Mouse (Mus musculus) intestine, embryonic 15.5 days (tissue): Measurements from ENCODE around the gene Ptprj. TPM values are rescaled to one million over a fixed set of nuclear protein-coding genes. Genes with fewer than 3 reads are reported as not detected.

Experiments used
- ATAC-seq: fragments of 200-750 bp; cut with Nextera tagmentation; 2 replicates; pipeline ENCODE4 v1.8.0; 2017; ENCODE audit warnings: moderate TSS enrichment, moderate library complexity
- H3K27ac ChIP-seq: fragments of 300-500 bp; sonication (generic); 2 replicates; pipeline ENCODE4 v1.5.1; 2015; ENCODE audit warnings: mild to moderate bottlenecking, inconsistent platforms
- H3K27me3 ChIP-seq: fragments of 300-500 bp; sonication (generic); replicated peaks from 2 replicates; pipeline ENCODE4 v1.6.1; 2015; ENCODE audit warnings: inconsistent platforms
- H3K36me3 ChIP-seq: fragments of 300-500 bp; sonication (generic); 2 replicates; pipeline ENCODE4 v1.6.1; 2015; ENCODE audit warnings: inconsistent platforms
- H3K4me1 ChIP-seq: fragments of 300-500 bp; sonication (generic); replicated peaks from 2 replicates; pipeline ENCODE4 v1.6.1; 2015; ENCODE audit warnings: inconsistent platforms
- H3K4me2 ChIP-seq: fragments of 300-500 bp; sonication (generic); replicated peaks from 2 replicates; pipeline ENCODE4 v1.6.1; 2015; ENCODE audit warnings: mild to moderate bottlenecking, inconsistent platforms
- H3K4me3 ChIP-seq: fragments of 300-500 bp; sonication (generic); replicated peaks from 2 replicates; pipeline ENCODE4 v1.5.1; 2015; ENCODE audit warnings: inconsistent platforms
- H3K9ac ChIP-seq: fragments of 300-500 bp; sonication (generic); 2 replicates; pipeline ENCODE4 v1.6.1; 2015; ENCODE audit warnings: inconsistent platforms
- H3K9me3 ChIP-seq: fragments of 300-500 bp; sonication (generic); 2 replicates; pipeline ENCODE4 v1.6.1; 2016; ENCODE audit warnings: inconsistent platforms
- WGBS: fragments of 180-500 bp; shearing (Covaris S2); methylation state at CpG from one replicate; pipeline ENCODE4 v1.1.7; 2015; 5-methylcytosine and 5-hydroxymethylcytosine counted together
- polyA plus RNA-seq: library from polyadenylated mRNA; unstranded; fragments of >200 nt; fragmentation: Nextera tagmentation; extraction: Ambion mirVana; gene quantifications from 2 replicates; pipeline ENCODE4 v1.2.1, GENCODE M21; 2015

Ptprj gene
- polyA plus RNA-seq, 1 experiment from 2014 or later, result 4.4 TPM

DNA sequence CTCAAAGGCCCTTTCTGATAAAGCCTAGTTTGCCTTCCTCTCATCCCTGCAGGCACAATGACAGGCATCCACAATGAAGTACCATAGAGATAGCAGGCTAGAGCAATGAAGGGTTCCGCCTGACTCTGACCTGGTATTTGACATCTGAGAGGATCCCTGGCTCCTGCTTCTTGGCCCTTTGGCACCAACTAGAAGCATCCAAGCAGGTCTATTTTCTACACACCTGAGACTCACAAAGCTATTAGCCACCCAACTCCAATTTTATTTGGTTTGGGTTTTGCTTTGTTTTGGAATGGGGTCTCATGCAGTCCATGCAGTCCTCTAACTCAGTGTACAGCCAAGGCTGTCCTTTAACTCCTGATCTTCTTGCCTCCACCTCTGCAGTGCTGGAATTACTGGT lies 7.7 kb upstream of the Ptprj start:
- ATAC-seq, result no peak
- H3K4me2 ChIP-seq, result no peak overlapping the region
- no peak overlapping the region for H3K27ac ChIP-seq
- no peaks in the 10 kb centered on the region for H3K4me1 ChIP-seq
- 89% methylated on average over 1 of the region's 1 CpGs for WGBS
- no peak overlapping the region for H3K9ac ChIP-seq
- no peaks in the 10 kb centered on the region for H3K36me3 ChIP-seq
- H3K9me3 ChIP-seq, result no peaks in the 10 kb centered on the region
- H3K4me3 ChIP-seq, result no peak overlapping the region
- no peaks in the 10 kb centered on the region for H3K27me3 ChIP-seq

DNA sequence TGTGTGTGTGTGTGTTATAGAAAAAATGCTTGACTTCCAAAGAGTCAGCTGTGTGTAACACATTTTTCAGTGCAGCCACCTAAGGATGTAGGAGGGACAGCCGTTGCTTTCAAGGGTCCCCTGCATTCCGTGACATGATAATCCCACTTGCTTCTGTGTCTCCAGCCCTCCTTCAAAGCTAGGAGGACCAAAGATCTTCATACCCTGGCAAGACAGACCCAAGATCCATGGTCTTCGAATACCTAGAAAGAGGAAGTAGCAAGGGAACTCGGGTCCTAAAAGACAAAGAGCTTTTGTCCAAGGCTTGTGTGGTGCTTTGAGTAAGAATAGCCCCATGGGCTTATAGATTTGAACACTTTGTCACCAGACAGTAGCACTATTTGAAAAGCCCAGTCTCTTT lies 4.1 kb upstream of the Ptprj start:
- no peak for ATAC-seq
- H3K4me3 ChIP-seq, result no peak overlapping the region

DNA sequence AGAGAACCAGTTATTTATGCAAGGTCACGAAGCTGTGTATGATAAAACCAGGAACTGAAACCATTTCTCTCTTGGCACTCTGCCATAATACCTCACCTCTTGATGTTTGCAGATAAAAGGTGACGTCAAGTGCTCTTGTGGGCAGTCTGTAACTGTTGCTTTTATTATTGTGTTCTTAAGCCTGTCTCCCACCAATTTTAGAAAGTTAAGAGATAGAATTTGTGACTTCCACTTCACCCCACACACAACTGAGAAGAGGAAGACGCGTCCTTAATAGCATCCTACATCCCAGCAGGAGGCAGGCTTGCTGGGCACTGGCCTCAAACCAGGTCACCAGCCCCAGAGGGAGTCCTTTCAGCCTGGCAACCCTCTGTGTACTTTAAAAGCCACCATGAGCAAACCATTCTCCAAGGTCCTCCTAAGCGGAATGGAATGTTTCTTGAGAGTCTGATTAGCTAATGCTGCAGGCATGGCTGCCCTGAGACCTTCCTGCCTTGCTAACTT lies 3.2 kb upstream of the Ptprj start:
- H3K27me3 ChIP-seq, result no peaks in the 10 kb centered on the region
- H3K27ac ChIP-seq, result no peak overlapping the region; the same call in 1 of the 2 replicates
- H3K36me3 ChIP-seq, result no peaks in the 10 kb centered on the region
- H3K4me1 ChIP-seq, result peaks cover 7% of the 10 kb centered on the region; the same call in 1 of the 2 replicates
- WGBS, result 35% methylated on average over 5 of the region's 5 CpGs
- ATAC-seq, result peak; percentile 15; the same call in 1 of the 2 replicates
- no peaks in the 10 kb centered on the region for H3K9me3 ChIP-seq
- no peak overlapping the region for H3K4me2 ChIP-seq
- H3K9ac ChIP-seq, result no peak overlapping the region
- H3K4me3 ChIP-seq, result no peak overlapping the region

More for the DNA sequence above, 4.1 kb upstream of the Ptprj start:
- Histone ChIP-seq H3K9ac (no peak overlapping the region), H3K4me1 (peaks cover 7% of the 10 kb centered on the region; the same call in 1 of the 2 replicates), H3K4me2 (no peak overlapping the region), H3K27ac (no peak overlapping the region), H3K27me3 (no peaks in the 10 kb centered on the region), H3K36me3 (no peaks in the 10 kb centered on the region), H3K9me3 (no peaks in the 10 kb centered on the region)
- 67% methylated on average over 4 of the region's 4 CpGs for WGBS

DNA sequence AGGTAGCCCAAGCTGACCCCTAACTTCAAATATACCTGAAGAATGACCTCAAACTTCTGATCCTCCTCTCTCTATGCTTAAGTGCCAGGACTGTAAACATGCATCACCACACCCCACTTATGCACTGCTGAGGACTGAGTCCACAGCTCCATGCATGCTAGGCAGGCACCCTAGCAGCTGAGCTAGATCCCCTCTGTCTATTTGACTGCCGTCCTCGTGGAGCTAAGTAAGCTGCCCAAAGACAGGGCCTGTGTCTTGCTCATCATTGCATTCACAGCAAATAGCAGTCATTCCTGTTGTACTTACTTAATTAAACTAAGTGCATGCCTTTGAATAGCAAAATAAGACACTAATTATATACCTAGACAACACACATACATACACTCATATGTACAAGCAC lies 2.4 kb upstream of the Ptprj start:
- no peaks in the 10 kb centered on the region for H3K36me3 ChIP-seq
- H3K4me1 ChIP-seq, result peaks cover 7% of the 10 kb centered on the region; the same call in 1 of the 2 replicates
- H3K4me3 ChIP-seq, result no peak overlapping the region
- WGBS, result 56% methylated on average over 2 of the region's 2 CpGs
- H3K9ac ChIP-seq, result no peak overlapping the region
- no peak overlapping the region for H3K27ac ChIP-seq
- ATAC-seq, result no peak
- H3K9me3 ChIP-seq, result no peaks in the 10 kb centered on the region
- no peak overlapping the region for H3K4me2 ChIP-seq
- H3K27me3 ChIP-seq, result no peaks in the 10 kb centered on the region

DNA sequence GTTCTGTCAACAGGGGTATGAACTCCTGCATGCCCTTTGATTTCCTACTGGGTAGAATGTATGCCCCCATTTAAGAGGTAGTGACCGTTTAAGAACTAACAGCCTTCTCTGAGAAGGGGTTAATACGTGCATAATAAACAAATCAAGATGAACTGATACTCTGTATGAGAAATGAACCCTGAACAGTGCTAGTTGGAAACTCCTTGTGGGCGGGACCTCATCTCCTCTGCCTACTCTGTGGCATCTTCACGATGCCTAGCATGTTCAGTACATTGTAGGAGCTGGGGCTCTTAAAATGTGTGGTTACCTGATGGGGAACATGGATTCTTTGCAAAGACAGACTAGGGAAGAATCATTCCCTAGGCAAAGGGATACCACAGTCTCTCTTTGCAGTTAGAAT lies 1.9 kb upstream of the Ptprj start:
- Histone ChIP-seq H3K27me3 (no peaks in the 10 kb centered on the region), H3K4me1 (peaks cover 7% of the 10 kb centered on the region; the same call in 1 of the 2 replicates), H3K27ac (no peak overlapping the region), H3K9me3 (no peaks in the 10 kb centered on the region), H3K4me3 (no peak overlapping the region), H3K9ac (no peak overlapping the region), H3K4me2 (no peak overlapping the region), H3K36me3 (no peaks in the 10 kb centered on the region)
- ATAC-seq, result no peak
- 55% methylated on average over 4 of the region's 4 CpGs for WGBS

DNA sequence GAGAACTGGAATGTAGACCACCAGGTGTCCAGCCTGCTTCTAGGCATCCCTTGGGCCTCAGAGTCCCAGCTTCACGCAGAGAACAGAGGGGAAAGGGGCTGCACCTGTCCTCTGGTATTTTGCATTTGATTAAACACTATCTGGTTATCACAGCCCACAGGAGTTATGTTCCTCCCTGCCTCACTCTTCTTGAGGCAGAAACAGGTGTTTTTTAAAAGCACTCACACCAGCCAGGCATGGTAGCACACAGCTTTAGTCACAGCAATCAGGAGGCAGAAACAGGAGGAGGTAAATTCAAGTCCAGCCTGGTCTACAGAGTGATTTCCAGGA lies 1.3 kb upstream of the Ptprj start:
- H3K4me3 ChIP-seq, result no peak overlapping the region
- H3K4me2 ChIP-seq, result no peak overlapping the region
- H3K9ac ChIP-seq, result no peak overlapping the region
- 65% methylated on average over 1 of the region's 1 CpGs for WGBS
- no peaks in the 10 kb centered on the region for H3K36me3 ChIP-seq
- H3K4me1 ChIP-seq, result peaks cover 7% of the 10 kb centered on the region; the same call in 1 of the 2 replicates
- H3K27me3 ChIP-seq, result no peaks in the 10 kb centered on the region
- H3K9me3 ChIP-seq, result no peaks in the 10 kb centered on the region
- H3K27ac ChIP-seq, result no peak overlapping the region
- no peak for ATAC-seq

DNA sequence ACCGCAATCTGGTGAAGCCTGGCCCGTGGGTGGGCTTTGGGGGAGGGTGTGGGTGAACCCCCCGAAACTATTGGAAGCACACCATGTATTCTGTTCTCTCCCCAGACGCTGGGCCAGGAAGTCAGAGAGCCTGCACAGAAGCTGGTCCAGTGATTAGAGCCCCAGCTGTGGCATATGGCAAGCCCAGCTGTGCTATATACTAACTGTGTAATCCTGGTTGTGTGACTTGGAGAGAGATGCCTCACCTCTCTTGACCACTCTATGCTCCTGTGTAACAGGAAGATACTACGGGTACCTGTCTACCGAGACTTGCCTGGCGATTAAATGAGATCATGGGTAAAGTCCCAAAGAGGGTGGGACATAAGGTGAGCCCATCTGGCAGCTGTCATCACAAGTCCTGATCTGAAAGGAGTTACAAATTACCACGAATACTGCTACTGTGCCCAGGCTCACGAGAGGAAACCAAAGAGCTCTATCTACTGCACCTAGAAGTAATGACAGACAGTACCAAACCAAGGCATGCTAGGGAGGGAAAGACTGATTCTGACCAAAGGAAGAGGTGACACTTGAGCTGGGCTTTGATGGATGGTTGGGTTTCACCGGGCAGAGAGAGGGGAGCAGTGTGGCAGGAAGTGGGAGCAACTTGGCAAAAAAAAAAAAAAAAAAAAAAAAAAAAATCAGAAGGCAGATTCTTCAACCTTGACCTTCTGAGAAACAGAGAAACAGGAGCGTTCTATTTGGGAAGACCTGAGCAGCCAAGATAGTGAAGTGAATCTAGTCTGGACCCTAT lies 754 bp upstream of the Ptprj start:
- WGBS, result 13% methylated on average over 11 of the region's 11 CpGs
- ATAC-seq, result peak; percentile 47
- Histone ChIP-seq H3K9me3 (no peaks in the 10 kb centered on the region), H3K27ac (peak overlapping the region; percentile 90), H3K4me1 (peaks cover 7% of the 10 kb centered on the region; the same call in 1 of the 2 replicates), H3K9ac (peak overlapping the region; percentile 77), H3K27me3 (no peaks in the 10 kb centered on the region), H3K4me2 (peak overlapping the region; percentile 93), H3K4me3 (peak overlapping the region; percentile 75), H3K36me3 (no peaks in the 10 kb centered on the region)

DNA sequence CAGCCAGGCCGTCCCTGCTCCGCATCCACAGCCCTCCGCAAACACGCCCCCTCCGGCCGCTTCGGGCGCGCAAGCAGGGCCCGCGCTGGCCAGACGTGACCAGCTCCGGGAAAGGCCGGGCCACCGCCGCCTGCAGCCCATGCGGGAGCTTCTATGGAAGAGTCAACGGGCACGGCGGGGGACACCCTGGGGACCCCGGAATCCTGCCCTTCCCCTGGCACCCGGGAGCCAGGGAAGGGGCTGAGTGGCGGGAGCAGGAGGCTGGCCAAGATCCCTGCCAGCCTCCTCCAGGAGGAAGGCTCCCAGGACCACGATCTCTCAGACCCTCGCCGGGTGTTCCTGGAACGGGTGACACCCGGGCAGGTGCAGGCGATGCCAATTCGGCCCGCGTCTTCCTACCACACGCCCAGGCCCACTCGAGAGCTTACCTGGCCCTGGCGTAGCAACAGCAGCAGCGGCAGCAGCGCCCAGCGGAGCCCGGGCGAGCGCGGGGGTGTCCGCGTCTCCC lies 665 bp downstream of the Ptprj start:
- H3K27me3 ChIP-seq, result no peaks in the 10 kb centered on the region
- peak overlapping the region; percentile 75 for H3K4me3 ChIP-seq
- peak; percentile 46 for ATAC-seq
- no peaks in the 10 kb centered on the region for H3K36me3 ChIP-seq
- H3K4me1 ChIP-seq, result peaks cover 7% of the 10 kb centered on the region; the same call in 1 of the 2 replicates
- H3K4me2 ChIP-seq, result peak overlapping the region; percentile 93
- peak overlapping the region; percentile 90 for H3K27ac ChIP-seq
- 0% methylated on average over 44 of the region's 44 CpGs for WGBS
- H3K9ac ChIP-seq, result peak overlapping the region; percentile 77
- no peaks in the 10 kb centered on the region for H3K9me3 ChIP-seq

DNA sequence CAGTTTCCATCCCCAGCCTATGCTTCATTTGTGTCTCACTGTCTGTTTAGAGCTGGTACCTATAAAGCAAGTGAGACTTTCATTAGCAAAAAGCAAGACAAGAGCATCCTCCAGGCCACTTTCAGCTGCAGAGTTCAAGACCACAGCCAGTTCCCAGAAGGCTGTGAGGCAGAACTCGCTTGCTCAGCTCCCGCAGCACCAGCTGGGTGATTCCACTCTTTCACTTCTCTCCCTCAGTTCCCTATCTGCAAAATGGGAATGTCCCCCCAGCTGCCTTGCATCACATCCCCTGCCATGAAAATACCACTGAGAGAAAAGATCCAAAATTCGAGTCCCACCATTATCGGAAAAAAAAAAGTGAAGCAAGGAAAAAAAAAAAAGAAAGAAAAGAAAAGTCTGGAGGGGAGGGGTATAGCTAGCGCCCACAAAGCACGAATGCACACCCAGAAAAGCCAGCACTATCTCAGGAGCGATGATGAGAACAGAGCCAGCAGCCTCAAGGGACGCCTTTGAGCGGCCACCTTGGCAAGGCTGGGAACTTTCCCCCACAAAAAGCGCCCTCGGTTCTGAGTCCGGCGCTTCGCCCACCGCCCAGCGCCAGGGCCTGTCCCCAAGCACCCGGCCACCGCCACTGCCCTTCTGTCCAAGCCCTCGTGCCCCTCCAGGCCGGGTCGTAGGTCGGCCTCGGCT lies 1.3 kb downstream of the Ptprj start:
- Histone ChIP-seq H3K4me3 (peak overlapping the region; percentile 75), H3K4me2 (peak overlapping the region; percentile 93), H3K36me3 (no peaks in the 10 kb centered on the region), H3K9ac (peak overlapping the region; percentile 77), H3K27me3 (no peaks in the 10 kb centered on the region), H3K4me1 (peaks cover 7% of the 10 kb centered on the region; the same call in 1 of the 2 replicates), H3K9me3 (no peaks in the 10 kb centered on the region), H3K27ac (peak overlapping the region; percentile 90)
- ATAC-seq, result peak; percentile 1; the same call in 1 of the 2 replicates
- WGBS, result 1% methylated on average over 23 of the region's 23 CpGs

DNA sequence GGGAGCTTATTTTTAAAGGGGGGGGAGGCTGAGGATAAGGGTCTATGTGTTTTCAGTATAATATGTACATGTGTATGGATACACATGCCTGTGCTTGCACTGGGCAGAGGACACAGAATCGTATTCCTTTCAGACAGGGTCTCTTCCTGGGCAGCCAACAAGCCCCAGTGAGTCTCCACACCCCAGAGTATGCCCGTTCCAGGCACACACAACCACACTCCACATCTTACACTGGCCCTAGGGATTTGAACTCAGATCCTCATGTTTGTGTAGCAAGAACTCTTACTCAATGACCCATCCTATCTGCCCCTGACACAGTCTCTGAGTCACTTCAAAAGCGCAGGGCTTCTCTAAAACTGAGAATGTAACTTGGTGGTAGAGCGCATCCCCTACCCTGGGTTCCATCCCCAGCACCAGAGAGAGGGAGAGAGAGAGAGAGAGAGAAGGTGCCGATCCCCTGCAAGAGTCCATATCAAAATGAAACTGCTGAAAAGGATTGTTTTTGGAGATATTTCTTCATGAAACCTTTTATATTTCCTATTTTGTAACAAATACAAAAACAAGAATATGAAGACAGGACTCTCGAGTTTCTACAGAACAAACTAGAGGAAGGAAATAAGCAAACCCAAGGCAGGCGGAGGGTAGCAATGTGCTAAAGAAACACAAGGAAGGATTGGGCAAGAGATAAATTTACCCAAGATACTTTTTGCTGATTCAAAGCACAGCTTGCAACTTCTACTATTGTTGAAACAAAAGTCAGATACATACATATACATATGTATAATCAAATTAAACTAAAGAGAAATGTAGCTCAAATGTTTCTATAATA lies 2.8 kb downstream of the Ptprj start:
- no peaks in the 10 kb centered on the region for H3K9me3 ChIP-seq
- no peaks in the 10 kb centered on the region for H3K27me3 ChIP-seq
- no peak overlapping the region for H3K4me2 ChIP-seq
- 85% methylated on average over 7 of the region's 7 CpGs for WGBS
- H3K4me1 ChIP-seq, result peaks cover 6% of the 10 kb centered on the region; the same call in 1 of the 2 replicates
- no peak overlapping the region for H3K27ac ChIP-seq
- no peak for ATAC-seq
- no peak overlapping the region for H3K4me3 ChIP-seq
- no peak overlapping the region for H3K9ac ChIP-seq
- no peaks in the 10 kb centered on the region for H3K36me3 ChIP-seq

DNA sequence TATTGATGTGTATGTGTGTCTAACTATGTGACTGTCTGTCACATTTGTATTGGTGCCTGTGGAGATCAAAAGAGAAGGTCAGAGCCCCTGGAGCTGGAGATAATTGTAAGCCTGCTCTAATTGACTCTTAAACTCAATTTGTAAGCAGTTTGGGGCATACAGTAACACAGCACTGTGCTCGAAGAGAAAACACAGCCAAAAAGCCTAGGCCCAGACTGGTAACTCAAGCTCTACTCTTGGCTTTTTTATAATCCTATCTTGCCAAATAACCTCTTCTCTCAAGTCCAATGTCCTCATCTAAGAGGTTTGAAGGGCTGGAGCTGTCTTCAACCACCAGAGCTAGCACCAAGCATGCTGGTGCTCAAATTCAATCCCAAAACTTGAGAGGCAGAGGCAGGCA lies 3.5 kb downstream of the Ptprj start:
- no peak overlapping the region for H3K4me2 ChIP-seq
- H3K36me3 ChIP-seq, result no peaks in the 10 kb centered on the region
- WGBS, result 66% methylated on average over 1 of the region's 1 CpGs
- H3K27me3 ChIP-seq, result no peaks in the 10 kb centered on the region
- H3K4me1 ChIP-seq, result peaks cover 13% of the 10 kb centered on the region; the same call in 1 of the 2 replicates
- H3K9ac ChIP-seq, result no peak overlapping the region
- no peak for ATAC-seq
- no peak overlapping the region for H3K27ac ChIP-seq
- no peak overlapping the region for H3K4me3 ChIP-seq
- H3K9me3 ChIP-seq, result no peaks in the 10 kb centered on the region

DNA sequence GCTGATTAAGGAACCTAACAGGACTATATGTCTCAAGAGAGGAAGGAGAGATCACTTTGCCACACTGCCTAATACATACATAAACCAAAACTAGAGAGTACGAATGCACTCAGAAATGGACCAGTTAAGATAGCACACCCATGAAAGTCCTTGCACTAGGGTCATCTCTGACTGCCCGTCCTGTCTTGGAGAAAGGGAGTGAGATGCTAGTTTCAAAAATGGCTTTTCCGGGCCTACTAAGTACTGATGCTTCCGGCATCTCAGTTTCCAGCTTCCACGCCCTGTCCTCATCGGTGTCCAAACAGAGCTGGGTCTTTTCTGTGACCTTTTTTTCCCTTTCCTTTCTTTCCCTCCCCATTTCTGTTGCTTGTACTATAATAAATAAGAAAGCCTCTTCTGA lies 4.0 kb downstream of the Ptprj start:
- Histone ChIP-seq H3K36me3 (no peaks in the 10 kb centered on the region), H3K4me1 (peaks cover 13% of the 10 kb centered on the region; the same call in 1 of the 2 replicates), H3K9ac (no peak overlapping the region), H3K9me3 (no peaks in the 10 kb centered on the region), H3K27ac (no peak overlapping the region), H3K4me3 (no peak overlapping the region), H3K4me2 (no peak overlapping the region), H3K27me3 (no peaks in the 10 kb centered on the region)
- ATAC-seq, result no peak
- WGBS, result 89% methylated on average over 6 of the region's 6 CpGs
